Mouse (Mus musculus) yolk sac, embryonic 10.5 days (tissue): ENCODE results near the gene Sike1.

ENCODE experiments used
- DNase-seq: peaks from one replicate; pipeline ENCODE4 v3.0.0-alpha.2; 2017; ENCODE audit warnings: low spot score

Sike1 gene

GRCm38 (mm10) chr3:103026174-103026573, 30.7 kb downstream of the Sike1 start:
- DNase-seq: no peak

- DNase-seq: no peak
Measured at GRCm38 (mm10) chr3:103040285-103040684, 44.8 kb downstream of the Sike1 start.

- no peak for DNase-seq
Measured at GRCm38 (mm10) chr3:103040861-103041379, 45.4 kb downstream of the Sike1 start.

DNA sequence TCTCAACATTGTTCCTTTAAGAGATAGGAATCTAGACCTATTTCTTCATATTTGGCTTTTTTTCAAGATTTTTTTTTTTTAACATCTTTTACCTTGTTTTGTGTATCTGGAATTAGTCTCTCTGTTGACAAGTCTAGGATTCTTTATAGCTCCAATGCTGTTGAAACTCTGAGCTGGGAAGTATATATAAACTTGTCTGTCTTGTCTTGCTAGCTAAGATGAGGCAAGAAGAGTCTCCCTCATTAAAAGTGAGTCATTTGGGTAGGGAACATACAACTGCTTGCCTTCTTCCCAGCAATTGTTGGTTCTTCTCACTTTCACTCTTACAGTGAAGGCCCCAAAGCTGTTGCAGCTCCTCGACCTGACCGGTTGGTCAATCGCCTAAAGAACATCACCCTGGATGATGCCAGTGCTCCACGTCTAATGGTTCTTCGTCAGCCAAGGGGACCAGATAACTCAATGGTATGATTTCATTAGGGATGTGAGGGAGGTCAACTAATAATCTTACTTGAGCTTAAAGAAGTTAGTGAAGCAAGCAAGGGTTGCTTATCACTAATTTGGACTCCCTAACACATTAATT, 60.6 kb downstream of the Sike1 start:
- no peak for DNase-seq

DNA sequence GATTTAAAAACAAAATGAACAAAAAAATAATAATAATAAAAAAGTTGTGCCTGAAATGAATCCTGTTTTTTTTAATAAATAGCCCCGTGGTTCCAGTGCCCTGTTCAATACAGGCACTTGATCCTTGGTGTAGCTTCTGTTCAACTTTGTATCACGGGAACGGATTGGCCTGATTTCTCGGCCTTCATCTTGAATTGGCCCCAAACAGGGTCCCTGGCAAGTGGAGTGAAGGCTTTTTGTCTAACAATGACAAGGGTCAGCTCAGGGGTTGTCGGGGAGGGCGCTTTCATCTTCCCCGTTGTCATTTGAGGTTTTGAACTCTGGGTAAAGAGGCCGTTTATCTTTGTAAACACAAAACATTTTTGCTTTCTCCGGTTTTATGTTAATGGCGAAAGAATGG, 62.2 kb downstream of the Sike1 start:
- no peak for DNase-seq
